Mouse (Mus musculus) embryonic facial prominence, embryonic 12.5 days (tissue): Measurements from ENCODE around the gene Mrpl48. TPM values are rescaled to one million over a fixed set of nuclear protein-coding genes. Genes with fewer than 3 reads are reported as not detected.

ENCODE experiments used
- ATAC-seq: fragments of 200-750 bp; cut with Nextera tagmentation; 2 replicates; pipeline ENCODE4 v1.8.0; 2017; ENCODE audit not compliant: insufficient number of reproducible peaks, insufficient read depth, low FRiP score, low TSS enrichment
- H3K27ac ChIP-seq: fragments of 300-500 bp; sonication (generic); 2 replicates; pipeline ENCODE4 v1.5.1; 2016; ENCODE audit warnings: mild to moderate bottlenecking
- H3K27me3 ChIP-seq: fragments of 300-500 bp; sonication (generic); 2 replicates; pipeline ENCODE4 v1.6.1; 2016; ENCODE audit warnings: mild to moderate bottlenecking, moderate library complexity
- H3K36me3 ChIP-seq: fragments of 300-500 bp; sonication (generic); 2 replicates; pipeline ENCODE4 v1.6.1; 2016; ENCODE audit warnings: mild to moderate bottlenecking
- H3K4me1 ChIP-seq: fragments of 300-500 bp; sonication (generic); 2 replicates; pipeline ENCODE4 v1.6.1; 2016
- H3K4me2 ChIP-seq: fragments of 300-500 bp; sonication (generic); replicated peaks from 2 replicates; pipeline ENCODE4 v1.6.1; 2016; ENCODE audit warnings: mild to moderate bottlenecking, moderate library complexity
- H3K4me3 ChIP-seq: fragments of 300-500 bp; sonication (generic); 2 replicates; pipeline ENCODE4 v1.5.1; 2016; ENCODE audit warnings: mild to moderate bottlenecking
- H3K9ac ChIP-seq: fragments of 300-500 bp; sonication (generic); 2 replicates; pipeline ENCODE4 v1.6.1; 2016; ENCODE audit warnings: mild to moderate bottlenecking, moderate library complexity
- H3K9me3 ChIP-seq: fragments of 300-500 bp; sonication (generic); 2 replicates; pipeline ENCODE4 v1.6.1; 2016; ENCODE audit warnings: mild to moderate bottlenecking, moderate library complexity
- WGBS: fragments of 180-500 bp; shearing (Covaris S2); methylation state at CpG from one replicate; pipeline ENCODE4 v1.1.7; 2016; 5-methylcytosine and 5-hydroxymethylcytosine counted together
- polyA plus RNA-seq: library from polyadenylated mRNA; unstranded; fragments of >200 nt; fragmentation: Nextera tagmentation; extraction: Ambion mirVana; gene quantifications from 2 replicates; pipeline ENCODE4 v1.2.1, GENCODE M21; 2016

The Mrpl48 gene
- polyA plus RNA-seq, 1 experiment from 2014 or later: 67.4 TPM

DNA sequence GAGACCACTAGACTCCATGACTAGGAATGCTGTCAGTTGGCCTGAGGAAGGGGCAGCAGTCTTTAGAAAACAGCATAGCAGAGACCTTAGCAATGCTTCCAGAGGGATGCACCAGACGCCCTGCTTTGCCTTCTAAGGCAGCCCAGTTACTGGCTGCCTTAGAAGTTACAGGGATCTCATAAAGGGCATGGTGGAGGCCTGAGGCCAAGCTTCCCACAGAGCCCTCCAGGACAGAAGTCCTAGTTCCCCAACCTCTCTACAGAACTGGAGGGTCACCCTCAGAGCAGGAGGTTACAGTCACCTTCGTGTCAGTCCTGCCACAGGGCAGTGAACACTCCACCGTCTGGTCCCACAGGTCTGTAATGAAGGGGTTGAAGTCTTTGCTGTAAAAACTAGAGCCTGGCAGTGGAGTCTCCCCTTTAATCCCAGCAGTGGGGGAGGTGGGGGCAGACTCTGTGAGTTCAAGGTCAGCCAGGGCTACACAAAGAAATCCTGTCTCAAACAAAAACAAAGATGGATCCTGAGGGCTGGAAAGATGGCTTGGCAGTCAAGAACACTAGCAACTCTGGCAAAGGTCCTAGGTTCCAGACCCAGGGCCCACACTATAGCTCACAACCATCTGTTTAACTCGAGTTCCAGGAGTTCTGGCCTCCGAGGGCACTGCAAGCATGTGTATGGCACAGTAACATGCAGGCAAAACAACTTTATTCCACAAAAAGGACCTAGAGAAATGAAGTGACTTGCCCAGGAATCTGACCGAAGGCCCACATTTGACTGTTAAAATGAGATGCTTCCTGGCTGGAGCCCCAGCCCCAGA, 106.9 kb downstream of the Mrpl48 start:
- Histone ChIP-seq H3K4me1 (peaks cover 9% of the 10 kb centered on the region), H3K4me3 (no peak overlapping the region)
- WGBS: 64% methylated on average over 6 of the region's 6 CpGs

DNA sequence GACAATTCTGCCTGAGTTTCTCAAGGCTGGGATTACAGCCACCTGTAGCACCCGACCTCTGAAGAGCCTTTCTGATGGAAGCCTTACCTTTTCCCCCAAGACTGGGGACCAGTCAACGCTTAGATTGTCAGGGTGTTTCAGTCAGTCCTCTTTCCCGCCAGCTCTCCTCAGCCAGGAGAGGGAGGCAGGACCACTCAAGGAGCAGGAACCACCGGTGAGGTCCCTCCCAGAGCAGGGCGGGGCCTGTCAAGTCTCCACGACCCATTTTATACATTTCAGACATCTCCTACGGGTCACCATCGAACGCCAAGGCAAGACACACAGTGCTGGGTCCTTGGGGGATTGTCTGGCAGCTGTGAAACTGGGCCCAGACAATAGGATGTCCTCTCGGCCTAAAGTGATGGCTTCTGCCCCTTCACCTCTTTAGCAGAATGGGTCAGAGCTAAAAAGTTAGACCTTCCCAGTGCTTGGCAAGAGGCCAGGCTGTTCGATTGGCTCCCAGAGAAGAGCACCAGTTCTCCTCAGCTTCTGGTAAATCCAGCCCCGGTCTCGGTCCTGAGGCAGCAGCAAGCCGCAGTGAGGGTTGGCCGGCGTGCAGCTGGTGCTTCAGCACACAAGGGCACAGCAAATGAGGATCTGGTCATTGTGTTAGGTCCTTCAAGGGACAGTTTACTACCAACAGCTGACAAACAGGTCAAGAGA, 107.7 kb downstream of the Mrpl48 start:
- Histone ChIP-seq H3K4me2 (no peak overlapping the region), H3K9ac (no peak overlapping the region), H3K9me3 (no peaks in the 10 kb centered on the region), H3K4me3 (no peak overlapping the region), H3K36me3 (peaks cover 30% of the 10 kb centered on the region), H3K4me1 (peaks cover 17% of the 10 kb centered on the region), H3K27ac (no peak overlapping the region), H3K27me3 (no peaks in the 10 kb centered on the region)
- 73% methylated on average over 16 of the region's 16 CpGs for WGBS
- ATAC-seq: no peak

More for the DNA sequence above, 106.9 kb downstream of the Mrpl48 start:
- no peaks in the 10 kb centered on the region for H3K9me3 ChIP-seq
- peaks cover 30% of the 10 kb centered on the region for H3K36me3 ChIP-seq
- H3K4me2 ChIP-seq: no peak overlapping the region
- H3K27me3 ChIP-seq: no peaks in the 10 kb centered on the region
- no peak overlapping the region; the same call in 1 of the 2 replicates for H3K27ac ChIP-seq
- no peak for ATAC-seq
- H3K9ac ChIP-seq: no peak overlapping the region

DNA sequence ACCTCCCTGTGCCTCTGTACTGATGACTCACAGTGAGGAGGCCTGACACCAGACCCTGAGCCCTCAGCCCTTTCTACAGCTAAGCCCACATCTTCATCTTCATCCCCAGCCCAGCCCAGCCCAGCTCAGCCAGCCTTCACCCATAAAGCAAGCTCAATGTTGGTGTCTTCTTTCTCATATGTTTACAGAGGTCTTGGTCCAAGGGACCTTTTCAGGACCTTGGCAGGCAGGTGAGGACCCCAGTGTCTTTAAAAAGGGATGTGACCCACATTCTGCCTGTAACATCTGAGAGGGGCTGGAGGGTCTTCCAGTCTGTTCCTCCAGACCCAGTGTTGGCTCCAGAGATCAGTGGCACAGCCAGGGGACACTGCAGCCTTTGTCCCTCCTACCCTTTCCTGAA, 108.6 kb downstream of the Mrpl48 start:
- H3K9me3 ChIP-seq: no peaks in the 10 kb centered on the region
- no peak overlapping the region for H3K4me2 ChIP-seq
- no peak for ATAC-seq
- no peak overlapping the region for H3K27ac ChIP-seq
- peaks cover 24% of the 10 kb centered on the region for H3K4me1 ChIP-seq
- H3K36me3 ChIP-seq: peaks cover 30% of the 10 kb centered on the region
- H3K4me3 ChIP-seq: no peak overlapping the region
- H3K27me3 ChIP-seq: no peaks in the 10 kb centered on the region
- H3K9ac ChIP-seq: no peak overlapping the region

DNA sequence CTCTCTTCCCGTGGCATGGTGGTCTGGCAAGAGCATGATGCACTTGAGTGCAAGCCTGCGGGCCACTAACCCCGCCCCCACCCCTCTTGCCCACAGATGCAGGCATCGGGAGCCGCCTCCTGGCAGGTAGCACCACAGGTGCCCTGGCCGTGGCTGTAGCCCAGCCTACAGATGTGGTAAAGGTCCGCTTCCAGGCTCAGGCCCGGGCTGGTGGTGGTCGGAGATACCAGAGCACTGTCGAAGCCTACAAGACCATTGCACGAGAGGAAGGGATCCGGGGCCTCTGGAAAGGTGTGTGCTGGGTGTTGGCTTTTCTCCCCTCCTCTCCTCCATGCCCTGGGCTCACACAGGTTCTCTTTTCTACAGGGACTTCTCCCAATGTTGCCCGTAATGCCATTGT, 110.1 kb downstream of the Mrpl48 start:
- 90% methylated on average over 13 of the region's 13 CpGs for WGBS
- Histone ChIP-seq H3K4me3 (no peak overlapping the region), H3K9ac (no peak overlapping the region), H3K9me3 (no peaks in the 10 kb centered on the region), H3K36me3 (peaks cover 30% of the 10 kb centered on the region), H3K27me3 (0 out of 2 replicates have a peak, but pooled peaks cover 2% of the 10 kb centered on the region), H3K27ac (no peak overlapping the region), H3K4me1 (peaks cover 39% of the 10 kb centered on the region), H3K4me2 (no peak overlapping the region)
- no peak for ATAC-seq

DNA sequence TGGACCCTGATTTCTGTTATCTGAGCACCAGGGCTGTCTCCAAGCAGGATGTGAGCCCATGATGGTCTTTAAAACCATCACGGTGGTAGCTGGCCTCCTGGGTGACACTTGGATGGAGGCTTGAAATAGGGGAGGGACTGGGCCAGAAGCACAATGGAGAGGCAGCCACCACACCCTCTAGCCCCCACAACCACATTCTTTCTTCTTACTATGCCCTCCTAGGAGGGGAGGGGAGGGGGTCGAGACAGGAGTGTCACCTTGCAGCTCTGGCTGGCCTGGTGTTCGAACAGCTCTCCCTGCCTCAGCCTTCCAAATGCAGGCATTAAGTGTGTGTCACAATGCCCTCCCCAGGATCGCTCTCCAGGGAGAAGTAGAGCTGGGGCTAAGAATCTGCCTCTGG, 110.7 kb downstream of the Mrpl48 start:
- H3K4me3 ChIP-seq: no peak overlapping the region
- peaks cover 30% of the 10 kb centered on the region for H3K36me3 ChIP-seq
- H3K27ac ChIP-seq: no peak overlapping the region
- no peak overlapping the region for H3K4me2 ChIP-seq
- no peak for ATAC-seq
- 84% methylated on average over 4 of the region's 4 CpGs for WGBS
- H3K9me3 ChIP-seq: no peaks in the 10 kb centered on the region
- H3K9ac ChIP-seq: no peak overlapping the region
- 0 out of 2 replicates have a peak, but pooled peaks cover 8% of the 10 kb centered on the region for H3K27me3 ChIP-seq
- H3K4me1 ChIP-seq: peaks cover 44% of the 10 kb centered on the region

DNA sequence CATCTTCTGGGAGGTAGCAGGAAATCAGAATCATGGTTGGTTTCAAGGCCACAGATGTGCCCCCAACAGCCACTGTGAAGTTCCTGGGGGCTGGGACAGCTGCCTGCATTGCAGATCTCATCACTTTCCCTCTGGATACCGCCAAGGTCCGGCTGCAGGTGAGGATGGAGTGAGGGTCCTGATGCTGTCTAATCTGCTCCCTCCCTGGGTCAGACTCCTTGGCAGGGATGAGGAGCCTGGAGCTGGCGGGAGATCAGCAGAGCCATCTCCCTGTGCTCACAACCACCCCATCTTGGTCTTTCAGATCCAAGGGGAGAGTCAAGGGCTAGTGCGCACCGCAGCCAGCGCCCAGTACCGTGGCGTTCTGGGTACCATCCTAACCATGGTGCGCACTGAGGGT, 111.3 kb downstream of the Mrpl48 start:
- Histone ChIP-seq H3K9ac (no peak overlapping the region), H3K36me3 (peaks cover 30% of the 10 kb centered on the region), H3K9me3 (no peaks in the 10 kb centered on the region), H3K4me1 (peaks cover 44% of the 10 kb centered on the region), H3K27ac (no peak overlapping the region), H3K27me3 (0 out of 2 replicates have a peak, but pooled peaks cover 9% of the 10 kb centered on the region), H3K4me2 (no peak overlapping the region; the same call in 1 of the 2 replicates), H3K4me3 (no peak overlapping the region)
- no peak for ATAC-seq
- 97% methylated on average over 9 of the region's 9 CpGs for WGBS

DNA sequence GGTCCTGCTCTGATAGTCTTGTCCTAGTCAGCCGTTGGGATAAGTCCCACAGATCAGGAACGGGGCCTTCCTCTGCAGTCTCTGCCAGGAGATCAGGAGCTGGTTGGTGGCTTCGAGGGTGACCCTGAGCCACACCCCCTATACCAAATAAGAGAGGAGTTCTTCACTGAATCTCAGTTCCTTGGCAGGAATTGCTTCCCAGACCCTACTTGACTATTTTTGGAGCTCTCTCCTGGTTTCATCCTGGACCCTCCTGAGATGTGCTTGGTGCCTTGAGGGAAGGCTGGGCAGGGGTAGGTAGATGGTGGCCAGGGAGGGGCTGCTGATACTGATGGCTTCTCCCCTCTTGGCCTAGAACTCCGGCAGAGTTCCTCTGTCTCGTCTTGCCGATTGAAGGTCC, 111.7 kb downstream of the Mrpl48 start:
- no peak for ATAC-seq
- peaks cover 30% of the 10 kb centered on the region for H3K36me3 ChIP-seq
- no peaks in the 10 kb centered on the region for H3K9me3 ChIP-seq
- H3K27me3 ChIP-seq: 0 out of 2 replicates have a peak, but pooled peaks cover 9% of the 10 kb centered on the region
- no peak overlapping the region for H3K9ac ChIP-seq
- WGBS: 82% methylated on average over 6 of the region's 6 CpGs
- peak overlapping the region; percentile 86 for H3K27ac ChIP-seq
- peaks cover 44% of the 10 kb centered on the region for H3K4me1 ChIP-seq
- H3K4me2 ChIP-seq: peak overlapping the region; percentile 95
- no peak overlapping the region for H3K4me3 ChIP-seq

Other genes with a start within 250 kb of the Mrpl48 start
- 32.6 and 33.8 TPM in 2 replicates for gene C2cd3, start 236.1 kb downstream of the Mrpl48 start, polyA plus RNA-seq
- gene Ppme1, start 236.0 kb downstream of the Mrpl48 start, polyA plus RNA-seq: 59.7 and 62.7 TPM in 2 replicates
- not detected in 2 replicates for gene Ucp3, start 135.3 kb downstream of the Mrpl48 start, polyA plus RNA-seq
- gene Ucp2, start 115.0 kb downstream of the Mrpl48 start, polyA plus RNA-seq: 130 and 164 TPM in 2 replicates
- gene Dnajb13, start 93.3 kb downstream of the Mrpl48 start, polyA plus RNA-seq: 0.14 and 0.19 TPM in 2 replicates
- 14.9 and 15.7 TPM in 2 replicates for gene Coa4, start 71.2 kb downstream of the Mrpl48 start, polyA plus RNA-seq
- gene Rab6a, start 891 bp downstream of the Mrpl48 start, polyA plus RNA-seq: 121 and 126 TPM in 2 replicates
- 5.8 and 8.3 TPM in 2 replicates for gene Plekhb1, start 54.1 kb upstream of the Mrpl48 start, polyA plus RNA-seq
- 51.8 and 53.4 TPM in 2 replicates for gene Fam168a, start 98.3 kb upstream of the Mrpl48 start, polyA plus RNA-seq